Comparison of ENCODE assay signal across 9 mouse cellular contexts in genomic region chr17:56472733-56473610, GRCm38 (mm10). TPM values are rescaled to one million over a fixed set of nuclear protein-coding genes. Genes with fewer than 3 reads are reported as not detected.
A peak's percentile ranks its signal among the peaks of the same experiment; 100 is the strongest.
DNase-seq lines count a peak whose midpoint lies in the region; ATAC-seq and TF ChIP-seq lines count a peak whose summit lies in the region.
"Had no signal": no experiment of that assay in that cellular context is flagged by ENCODE, and none has a peak within 500 bp of the region (broad histone marks: within the 10 kb centered on the region; RNA-seq: fewer than 3 reads in every experiment).

No protein-coding gene starts in this region.

- H3K4me3 ChIP-seq in embryonic fibroblast, embryonic 13.5 days (ENCODE audit: insufficient read depth, low read length): peak overlapping the region; percentile 13
- H3K4me3 ChIP-seq in hindbrain, embryonic 14.5 days (replicated peaks; ENCODE audit: low read length): peak overlapping the region; percentile 87
- peak overlapping the region; percentile 66 for H3K4me3 ChIP-seq in limb, embryonic 15.5 days
- H3K4me3 ChIP-seq in midbrain, embryonic 13.5 days (replicated peaks): peak overlapping the region; percentile 92

- no peak for TF ChIP-seq POLR2A in embryonic fibroblast, embryonic 13.5 days (IDR thresholded peaks at IDR 0.05; ENCODE audit: low read depth, low read length)

- DNase-seq in embryo, embryonic 10.5 days (ENCODE audit: low spot score): peak; percentile 70
- DNase-seq in embryo, embryonic 10 days (ENCODE audit: low spot score): no peak
- DNase-seq in adrenal gland, postnatal 10 days: peak; percentile 81
- DNase-seq in hindbrain, embryonic 14.5 days (ENCODE audit: low spot score): peak; percentile 72
- peak; percentile 36 to 74 for DNase-seq in spleen, postnatal 10 days (ENCODE audit: low spot score in 2 of 2)

- 2% methylated on average over 50 of the region's 50 CpGs for WGBS in hindbrain, embryonic 14.5 days
- 4% methylated on average over 50 of the region's 50 CpGs for WGBS in limb, embryonic 15.5 days
- WGBS in midbrain, embryonic 13.5 days: 2% methylated on average over 50 of the region's 50 CpGs

- peak overlapping the region; percentile 99 for H3K4me2 ChIP-seq in hindbrain, embryonic 14.5 days (replicated peaks)
- H3K4me2 ChIP-seq in limb, embryonic 15.5 days: peak overlapping the region; percentile 93
- H3K4me2 ChIP-seq in midbrain, embryonic 13.5 days (replicated peaks): peak overlapping the region; percentile 98

- no peak for ATAC-seq in hindbrain, embryonic 14.5 days (ENCODE audit: low FRiP score)
- no peak for ATAC-seq in limb, embryonic 15.5 days (ENCODE audit: insufficient number of reproducible peaks, low FRiP score, low TSS enrichment, low read depth)
- ATAC-seq in midbrain, embryonic 13.5 days: no peak

- no peaks in the 10 kb centered on the region for H3K36me3 ChIP-seq in hindbrain, embryonic 14.5 days (replicated peaks; ENCODE audit: control insufficient read depth, insufficient read depth)
- H3K36me3 ChIP-seq in limb, embryonic 15.5 days: no peaks in the 10 kb centered on the region
- H3K36me3 ChIP-seq in midbrain, embryonic 13.5 days: peaks cover 15% of the 10 kb centered on the region

- no peak for TF ChIP-seq CTCF in embryonic fibroblast, embryonic 13.5 days (IDR thresholded peaks at IDR 0.05; ENCODE audit: borderline replicate concordance, insufficient read depth, low read length)

- H3K9me3 ChIP-seq in hindbrain, embryonic 14.5 days (ENCODE audit: control insufficient read depth, low read length): no peaks in the 10 kb centered on the region
- H3K9me3 ChIP-seq in limb, embryonic 15.5 days: no peaks in the 10 kb centered on the region
- no peaks in the 10 kb centered on the region for H3K9me3 ChIP-seq in midbrain, embryonic 13.5 days

- H3K4me1 ChIP-seq in embryonic fibroblast, embryonic 13.5 days (ENCODE audit: control insufficient read depth, insufficient read depth, low read length): no peaks in the 10 kb centered on the region
- H3K4me1 ChIP-seq in hindbrain, embryonic 14.5 days (replicated peaks; ENCODE audit: control insufficient read depth, insufficient read depth, low read length): peaks cover 59% of the 10 kb centered on the region
- peaks cover 82% of the 10 kb centered on the region for H3K4me1 ChIP-seq in limb, embryonic 15.5 days
- peaks cover 70% of the 10 kb centered on the region for H3K4me1 ChIP-seq in midbrain, embryonic 13.5 days (replicated peaks)

- H3K9ac ChIP-seq in hindbrain, embryonic 14.5 days: peak overlapping the region; percentile 91
- H3K9ac ChIP-seq in limb, embryonic 15.5 days: no peak overlapping the region
- peak overlapping the region; percentile 95 for H3K9ac ChIP-seq in midbrain, embryonic 13.5 days (replicated peaks)

- no peak overlapping the region for H3K27ac ChIP-seq in embryonic fibroblast, embryonic 13.5 days (ENCODE audit: insufficient read depth, low read length)
- peak overlapping the region; percentile 96 for H3K27ac ChIP-seq in hindbrain, embryonic 14.5 days
- H3K27ac ChIP-seq in limb, embryonic 15.5 days: no peak overlapping the region
- H3K27ac ChIP-seq in midbrain, embryonic 13.5 days: peak overlapping the region; percentile 72

- H3K27me3 ChIP-seq in hindbrain, embryonic 14.5 days (ENCODE audit: control insufficient read depth, insufficient read depth, low read length): no peaks in the 10 kb centered on the region
- peaks cover 52% of the 10 kb centered on the region for H3K27me3 ChIP-seq in limb, embryonic 15.5 days
- H3K27me3 ChIP-seq in midbrain, embryonic 13.5 days: peaks cover 6% of the 10 kb centered on the region

RNA-seq across cellular contexts. Expression of gene Ptprs, which starts 3.3 kb away (rescaled TPM):
- 100 to 1,000 TPM in 1 of 2 experiments, 10 to 100 TPM in 1; 77.1 to 106 TPM for total RNA-seq in adrenal gland, postnatal 10 days (2021)
- 177 and 208 TPM in 2 replicates for polyA plus RNA-seq in embryonic fibroblast, embryonic 13.5 days (2011; ENCODE audit: insufficient read length, low read depth, missing spikeins)
- 272 and 276 TPM in 2 replicates for polyA plus RNA-seq in hindbrain, embryonic 14.5 days (2014; fragmentation: Nextera tagmentation; extraction: Ambion mirVana)
- 85.4 and 96.3 TPM in 2 replicates for polyA plus RNA-seq in limb, embryonic 15.5 days (2015; fragmentation: Nextera tagmentation; extraction: Ambion mirVana)
- polyA plus RNA-seq in midbrain, embryonic 13.5 days (2015; fragmentation: Nextera tagmentation; extraction: Ambion mirVana): 278 and 317 TPM in 2 replicates

RNA-seq across cellular contexts. Expression of gene Znrf4, which starts 39.3 kb away (rescaled TPM):
- not detected for total RNA-seq in adrenal gland, postnatal 10 days (2021)
- polyA plus RNA-seq in embryonic fibroblast, embryonic 13.5 days (2011; ENCODE audit: insufficient read length, low read depth, missing spikeins): not detected in 2 replicates
- not detected in 2 replicates for polyA plus RNA-seq in hindbrain, embryonic 14.5 days (2014; fragmentation: Nextera tagmentation; extraction: Ambion mirVana)
- polyA plus RNA-seq in limb, embryonic 15.5 days (2015; fragmentation: Nextera tagmentation; extraction: Ambion mirVana): not detected in 2 replicates
- polyA plus RNA-seq in midbrain, embryonic 13.5 days (2015; fragmentation: Nextera tagmentation; extraction: Ambion mirVana): 0.17 TPM in 1 of 2 replicates, not detected in the other
- total RNA-seq: CH12.LX had no signal

Comparison
In these comparisons a context has a peak if more than half of its experiments do, and no peak if none do; other contexts are left out.
1. H3K27ac ChIP-seq: peak in hindbrain, embryonic 14.5 days (single experiment) and midbrain, embryonic 13.5 days (single experiment); none in embryonic fibroblast, embryonic 13.5 days (single experiment) and limb, embryonic 15.5 days (single experiment).
2. H3K4me3 ChIP-seq: peak in every context shown above with its lines; median percentile 92 in midbrain, embryonic 13.5 days; 87 in hindbrain, embryonic 14.5 days; 66 in limb, embryonic 15.5 days; 13 in embryonic fibroblast, embryonic 13.5 days.
3. Peak in every context shown above with its lines, with median percentiles within 50 percentile points of each other: H3K4me2 ChIP-seq.